In the genomic region with DNA sequence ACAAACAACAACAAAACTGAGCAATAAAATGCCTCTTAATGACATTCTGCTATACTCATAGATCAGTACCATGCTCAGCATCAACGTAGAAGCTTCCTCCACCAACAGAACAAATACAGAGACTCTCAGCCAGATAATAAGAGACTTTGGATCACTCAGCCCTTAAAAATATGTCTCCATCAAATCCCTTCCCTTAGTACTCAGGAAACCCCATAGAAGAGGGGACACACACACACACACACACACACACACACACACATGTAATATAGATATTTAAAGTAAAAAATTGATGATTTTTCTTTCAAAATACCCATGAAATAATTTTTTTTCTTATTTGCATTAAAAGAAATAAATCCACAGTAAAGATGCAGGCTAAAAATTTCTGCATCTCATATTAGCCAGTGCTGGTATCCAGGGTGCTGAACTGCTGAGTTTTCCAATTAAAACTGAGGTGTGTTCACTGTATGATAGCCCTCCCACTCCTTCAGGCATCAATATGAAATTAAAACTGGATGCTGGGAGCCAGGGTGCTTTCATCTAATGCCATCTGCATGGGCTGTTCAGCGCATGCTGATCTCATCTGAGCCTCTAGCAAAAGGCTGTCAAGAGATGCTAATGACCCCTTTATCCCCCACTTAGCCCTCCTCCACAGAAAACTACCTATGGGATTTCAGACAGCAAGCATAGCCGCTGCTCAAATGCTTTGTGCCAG, we compare ENCODE assay signal across 18 mouse cellular contexts.
DNase-seq lines count a peak whose midpoint lies in the region; ATAC-seq and TF ChIP-seq lines count a peak whose summit lies in the region.
"Had no signal": no experiment of that assay in that cellular context is flagged by ENCODE, and none has a peak within 500 bp of the region (broad histone marks: within the 10 kb centered on the region; RNA-seq: fewer than 3 reads in every experiment).

No protein-coding gene starts in this region.

- H3K27me3 ChIP-seq in midbrain, embryonic 11.5 days (ENCODE audit: control insufficient read depth, insufficient read depth, low read length) = no peaks in the 10 kb centered on the region
- no peaks in the 10 kb centered on the region for H3K27me3 ChIP-seq in midbrain, embryonic 10.5 days (ENCODE audit: low read depth, poor library complexity, severe bottlenecking)
- no peaks in the 10 kb centered on the region for H3K27me3 ChIP-seq in forebrain, embryonic 15.5 days
- H3K27me3 ChIP-seq in hindbrain, embryonic 15.5 days = no peaks in the 10 kb centered on the region
- H3K27me3 ChIP-seq in midbrain, postnatal 0 days (ENCODE audit: insufficient read depth, low read length) = no peaks in the 10 kb centered on the region
- H3K27me3 ChIP-seq: liver, embryonic 12.5 days had no signal

- no peak overlapping the region for H3K27ac ChIP-seq in midbrain, embryonic 11.5 days (ENCODE audit: low read depth, low read length)
- no peak overlapping the region for H3K27ac ChIP-seq in midbrain, embryonic 10.5 days (replicated peaks)
- no peak overlapping the region for H3K27ac ChIP-seq in forebrain, embryonic 15.5 days (replicated peaks)
- H3K27ac ChIP-seq in hindbrain, embryonic 15.5 days (replicated peaks) = no peak overlapping the region
- H3K27ac ChIP-seq in midbrain, postnatal 0 days (ENCODE audit: low read depth, low read length) = no peak overlapping the region
- H3K27ac ChIP-seq: heart, embryonic 10.5 days; limb, embryonic 10.5 days; liver, embryonic 12.5 days had no signal

- no peaks in the 10 kb centered on the region for H3K36me3 ChIP-seq in midbrain, embryonic 11.5 days (ENCODE audit: control insufficient read depth, insufficient read depth, low read length)
- H3K36me3 ChIP-seq in midbrain, embryonic 10.5 days = no peaks in the 10 kb centered on the region
- H3K36me3 ChIP-seq in forebrain, embryonic 15.5 days = no peaks in the 10 kb centered on the region
- H3K36me3 ChIP-seq in hindbrain, embryonic 15.5 days = no peaks in the 10 kb centered on the region
- no peaks in the 10 kb centered on the region for H3K36me3 ChIP-seq in midbrain, postnatal 0 days (ENCODE audit: insufficient read depth, low read length)
- H3K36me3 ChIP-seq: heart, embryonic 10.5 days; limb, embryonic 10.5 days; liver, embryonic 12.5 days had no signal

- H3K4me3 ChIP-seq in midbrain, embryonic 11.5 days (ENCODE audit: low read depth, low read length) = no peak overlapping the region
- no peak overlapping the region for H3K4me3 ChIP-seq in midbrain, embryonic 10.5 days
- H3K4me3 ChIP-seq in forebrain, embryonic 15.5 days = no peak overlapping the region
- no peak overlapping the region for H3K4me3 ChIP-seq in hindbrain, embryonic 15.5 days
- no peak overlapping the region for H3K4me3 ChIP-seq in midbrain, postnatal 0 days (ENCODE audit: low read depth, low read length)
- H3K4me3 ChIP-seq: heart, embryonic 10.5 days; limb, embryonic 10.5 days; liver, embryonic 12.5 days had no signal

- no peak overlapping the region for H3K4me2 ChIP-seq in midbrain, embryonic 11.5 days
- H3K4me2 ChIP-seq in forebrain, embryonic 15.5 days (replicated peaks) = no peak overlapping the region
- no peak overlapping the region for H3K4me2 ChIP-seq in hindbrain, embryonic 15.5 days
- H3K4me2 ChIP-seq in midbrain, postnatal 0 days (ENCODE audit: low read depth, low read length, poor library complexity, severe bottlenecking) = no peak overlapping the region
- H3K4me2 ChIP-seq: liver, embryonic 12.5 days; lung, embryonic 14.5 days had no signal

- H3K4me1 ChIP-seq in midbrain, embryonic 11.5 days (ENCODE audit: control insufficient read depth, insufficient read depth, low read length) = no peaks in the 10 kb centered on the region
- peaks cover 7% of the 10 kb centered on the region for H3K4me1 ChIP-seq in midbrain, embryonic 10.5 days
- H3K4me1 ChIP-seq in forebrain, embryonic 15.5 days = peaks cover 3% of the 10 kb centered on the region; the same call in 1 of the 2 replicates
- H3K4me1 ChIP-seq in hindbrain, embryonic 15.5 days (replicated peaks) = peaks cover 4% of the 10 kb centered on the region; the same call in 1 of the 2 replicates
- no peaks in the 10 kb centered on the region for H3K4me1 ChIP-seq in midbrain, postnatal 0 days (ENCODE audit: insufficient read depth, low read length)
- H3K4me1 ChIP-seq: heart, embryonic 10.5 days; limb, embryonic 10.5 days; liver, embryonic 12.5 days had no signal

- no peak for TF ChIP-seq CTCF in midbrain, postnatal 0 days (IDR thresholded peaks at IDR 0.05)

- no peaks in the 10 kb centered on the region for H3K9me3 ChIP-seq in midbrain, embryonic 11.5 days (ENCODE audit: control insufficient read depth, low read length)
- no peaks in the 10 kb centered on the region for H3K9me3 ChIP-seq in midbrain, embryonic 10.5 days (replicated peaks)
- H3K9me3 ChIP-seq in forebrain, embryonic 15.5 days = no peaks in the 10 kb centered on the region
- no peaks in the 10 kb centered on the region for H3K9me3 ChIP-seq in hindbrain, embryonic 15.5 days
- no peaks in the 10 kb centered on the region for H3K9me3 ChIP-seq in midbrain, postnatal 0 days (ENCODE audit: low read length)
- H3K9me3 ChIP-seq: heart, embryonic 10.5 days; limb, embryonic 10.5 days; liver, embryonic 12.5 days had no signal

- DNase-seq in midbrain, embryonic 11.5 days (ENCODE audit: low spot score, missing footprints) = no peak
- no peak for DNase-seq in midbrain, embryonic 10.5 days (ENCODE audit: low spot score)
- DNase-seq in midbrain, postnatal 0 days (ENCODE audit: low spot score) = peak; percentile 48
- no peak for DNase-seq in adrenal gland, adult (ENCODE audit: inconsistent age in 2 of 2, low spot score in 1 of 2)
- no peak for DNase-seq in urinary bladder, adult 2 months (ENCODE audit: low spot score)
- DNase-seq: adrenal gland, postnatal 36 days; cerebellum, adult 9-11 months; gastrocnemius, postnatal 14 days; heart, postnatal 10 days; lung, embryonic 14.5 days; right cerebral cortex, postnatal 14 days had no signal

- WGBS in midbrain, embryonic 11.5 days = 63% methylated on average over 3 of the region's 3 CpGs
- WGBS in midbrain, embryonic 10.5 days = 72% methylated on average over 3 of the region's 3 CpGs
- 34% methylated on average over 3 of the region's 3 CpGs for WGBS in forebrain, embryonic 15.5 days
- WGBS in hindbrain, embryonic 15.5 days = 44% methylated on average over 3 of the region's 3 CpGs
- 34% methylated on average over 3 of the region's 3 CpGs for WGBS in midbrain, postnatal 0 days

- H3K9ac ChIP-seq in midbrain, embryonic 11.5 days (ENCODE audit: low read length) = no peak overlapping the region
- H3K9ac ChIP-seq in forebrain, embryonic 15.5 days (replicated peaks) = no peak overlapping the region
- H3K9ac ChIP-seq in hindbrain, embryonic 15.5 days = no peak overlapping the region
- H3K9ac ChIP-seq in midbrain, postnatal 0 days (replicated peaks; ENCODE audit: low read length, poor library complexity, severe bottlenecking) = no peak overlapping the region
- H3K9ac ChIP-seq: liver, embryonic 12.5 days; lung, embryonic 14.5 days had no signal

- ATAC-seq in midbrain, embryonic 11.5 days (ENCODE audit: low FRiP score) = peak; percentile 82
- peak; percentile 83 for ATAC-seq in forebrain, embryonic 15.5 days (replicated peaks)
- peak; percentile 74; the same call in 1 of the 2 replicates for ATAC-seq in hindbrain, embryonic 15.5 days (ENCODE audit: low FRiP score, low read depth)
- peak; percentile 74 for ATAC-seq in midbrain, postnatal 0 days (ENCODE audit: low FRiP score)
- ATAC-seq: activated CD4-positive, CD25-positive, alpha-beta regulatory T cell, adult 4 months; liver, embryonic 12.5 days; Patski had no signal
